8 mouse cellular contexts compared by ENCODE assay signal in genomic region chr19:44988831-44989566, GRCm38 (mm10). TPM values are rescaled to one million over a fixed set of nuclear protein-coding genes. Genes with fewer than 3 reads are reported as not detected.
DNase-seq lines count a peak whose midpoint lies in the region; ATAC-seq lines count a peak whose summit lies in the region.

Gene Sema4g, plus strand, starts transcription at chr19:44989101.

- WGBS in embryonic facial prominence, embryonic 11.5 days = under 1% methylated on average over 56 of the region's 58 CpGs
- 1% methylated on average over 49 of the region's 58 CpGs for WGBS in hindbrain, embryonic 12.5 days
- under 1% methylated on average over 51 of the region's 58 CpGs for WGBS in midbrain, embryonic 14.5 days

- no peaks in the 10 kb centered on the region; the same call in 1 of the 2 replicates for H3K4me1 ChIP-seq in embryonic facial prominence, embryonic 11.5 days (ENCODE audit: control insufficient read depth, insufficient read depth, low read length)
- H3K4me1 ChIP-seq in hindbrain, embryonic 12.5 days = peaks cover 30% of the 10 kb centered on the region
- H3K4me1 ChIP-seq in midbrain, embryonic 14.5 days (ENCODE audit: control insufficient read depth, insufficient read depth, low read length) = peaks cover 23% of the 10 kb centered on the region

- peak; percentile 63 for ATAC-seq in embryonic facial prominence, embryonic 11.5 days (replicated peaks; ENCODE audit: insufficient number of reproducible peaks, low FRiP score, low TSS enrichment, low read depth)
- peak; percentile 84 for ATAC-seq in hindbrain, embryonic 12.5 days (ENCODE audit: low FRiP score)
- peak; percentile 80 for ATAC-seq in midbrain, embryonic 14.5 days (ENCODE audit: low FRiP score, low TSS enrichment)

- intact Hi-C loops in left cerebral cortex, postnatal 14 days (cut with DNase I) = loop anchor here (5.0 kb wide), 1 partner anchor 43 kb away; no protein-coding TSS in a partner anchor

- H3K27ac ChIP-seq in embryonic facial prominence, embryonic 11.5 days (replicated peaks; ENCODE audit: low read depth, low read length) = no peak within 1 kb of the TSS; the same call in 1 of the 2 replicates
- peak within 1 kb of the TSS; percentile 57 for H3K27ac ChIP-seq in hindbrain, embryonic 12.5 days
- H3K27ac ChIP-seq in midbrain, embryonic 14.5 days (replicated peaks; ENCODE audit: low read depth, low read length) = peak within 1 kb of the TSS; percentile 73

- no peaks in the 10 kb centered on the region for H3K9me3 ChIP-seq in embryonic facial prominence, embryonic 11.5 days (replicated peaks; ENCODE audit: control insufficient read depth, low read length)
- H3K9me3 ChIP-seq in hindbrain, embryonic 12.5 days (replicated peaks) = no peaks in the 10 kb centered on the region
- H3K9me3 ChIP-seq in midbrain, embryonic 14.5 days (ENCODE audit: control insufficient read depth, low read length) = no peaks in the 10 kb centered on the region

- no peaks in the 10 kb centered on the region; the same call in 1 of the 2 replicates for H3K36me3 ChIP-seq in embryonic facial prominence, embryonic 11.5 days (replicated peaks; ENCODE audit: control insufficient read depth, insufficient read depth, low read depth, low read length)
- 0 out of 2 replicates have a peak, but pooled peaks cover 4% of the 10 kb centered on the region for H3K36me3 ChIP-seq in hindbrain, embryonic 12.5 days
- H3K36me3 ChIP-seq in midbrain, embryonic 14.5 days (ENCODE audit: control insufficient read depth, insufficient read depth, low read length) = peaks cover 17% of the 10 kb centered on the region

- H3K4me3 ChIP-seq in embryonic facial prominence, embryonic 11.5 days (ENCODE audit: low read depth, low read length) = peak within 1 kb of the TSS; percentile 73
- H3K4me3 ChIP-seq in hindbrain, embryonic 12.5 days = peak within 1 kb of the TSS; percentile 67
- H3K4me3 ChIP-seq in midbrain, embryonic 14.5 days (replicated peaks; ENCODE audit: low read depth, low read length) = peak within 1 kb of the TSS; percentile 80

- H3K4me2 ChIP-seq in embryonic facial prominence, embryonic 11.5 days (ENCODE audit: low read depth, low read length) = peak within 1 kb of the TSS; percentile 97
- peak within 1 kb of the TSS; percentile 78 for H3K4me2 ChIP-seq in hindbrain, embryonic 12.5 days (replicated peaks)
- peak within 1 kb of the TSS; percentile 70 for H3K4me2 ChIP-seq in midbrain, embryonic 14.5 days (ENCODE audit: low read length)

- no peaks in the 10 kb centered on the region for H3K27me3 ChIP-seq in embryonic facial prominence, embryonic 11.5 days (ENCODE audit: control insufficient read depth, insufficient read depth, low read length)
- no peaks in the 10 kb centered on the region for H3K27me3 ChIP-seq in hindbrain, embryonic 12.5 days
- H3K27me3 ChIP-seq in midbrain, embryonic 14.5 days (ENCODE audit: control insufficient read depth, insufficient read depth, low read length) = no peaks in the 10 kb centered on the region

- H3K9ac ChIP-seq in embryonic facial prominence, embryonic 11.5 days (replicated peaks; ENCODE audit: low read length) = peak within 1 kb of the TSS; percentile 74
- peak within 1 kb of the TSS; percentile 86 for H3K9ac ChIP-seq in hindbrain, embryonic 12.5 days
- H3K9ac ChIP-seq in midbrain, embryonic 14.5 days (replicated peaks; ENCODE audit: low read length) = peak within 1 kb of the TSS; percentile 84

- peak; percentile 36 for DNase-seq in gastrocnemius, postnatal 10 days
- DNase-seq in gastrocnemius, adult 8-10 months (ENCODE audit: low spot score in 2 of 2) = no peak
- peak; percentile 69 for DNase-seq in NIH3T3 (ENCODE audit: low read depth)
- DNase-seq in embryonic facial prominence, embryonic 11.5 days (ENCODE audit: low spot score) = peak; percentile 76
- DNase-seq in left cerebral cortex, postnatal 14 days (ENCODE audit: low spot score in 2 of 2) = no peak
- DNase-seq in midbrain, embryonic 14.5 days = peak; percentile 83
- DNase-seq in yolk sac, embryonic 10.5 days (ENCODE audit: low spot score) = peak; percentile 74

RNA-seq across cellular contexts. Expression of gene Sema4g, which starts in this region (rescaled TPM):
- total RNA-seq in gastrocnemius, postnatal 10 days (2021) = 1 to 10 TPM; 1.6 TPM
- under 1 TPM; 0.13 to 0.41 (median 0.21) TPM for total RNA-seq in gastrocnemius, adult 8-10 months (2022)
- 4.5 TPM in 2 replicates for polyA plus RNA-seq in embryonic facial prominence, embryonic 11.5 days (2014; fragmentation: Nextera tagmentation; extraction: Ambion mirVana)
- 10.6 and 11.4 TPM in 2 replicates for polyA plus RNA-seq in hindbrain, embryonic 12.5 days (2016; fragmentation: Nextera tagmentation; extraction: Ambion mirVana)
- 10 to 100 TPM; 36.2 to 37.5 TPM for total RNA-seq in left cerebral cortex, postnatal 14 days (2021)
- 17.6 and 18.6 TPM in 2 replicates for polyA plus RNA-seq in midbrain, embryonic 14.5 days (2014; fragmentation: Nextera tagmentation; extraction: Ambion mirVana)

Comparison
In these comparisons a context has a peak if more than half of its experiments do, and no peak if none do; other contexts are left out.
1. RNA of gene Sema4g (total RNA-seq): 36.2 to 37.5 TPM in left cerebral cortex, postnatal 14 days; 1.6 TPM in gastrocnemius, postnatal 10 days and 0.13 to 0.41 TPM in gastrocnemius, adult 8-10 months; every median in the first group is over 10 times any median in the second.
2. DNase-seq: peak in gastrocnemius, postnatal 10 days (single experiment), NIH3T3 (single experiment), embryonic facial prominence, embryonic 11.5 days (single experiment), midbrain, embryonic 14.5 days (single experiment) and yolk sac, embryonic 10.5 days (single experiment); none in gastrocnemius, adult 8-10 months (0 of 2) and left cerebral cortex, postnatal 14 days (0 of 2).
3. Peak in every context shown above with its lines, with median percentiles within 50 percentile points of each other: ATAC-seq, H3K4me2 ChIP-seq, H3K4me3 ChIP-seq and H3K9ac ChIP-seq.